Mouse (Mus musculus): ENCODE data around the gene A730061H03Rik. TPM values are rescaled to one million over a fixed set of nuclear protein-coding genes. Genes with fewer than 3 reads are reported as not detected.

Gene A730061H03Rik
- polyA plus RNA-seq, 1 experiment from 2014 or later = 1.2 TPM

DNA sequence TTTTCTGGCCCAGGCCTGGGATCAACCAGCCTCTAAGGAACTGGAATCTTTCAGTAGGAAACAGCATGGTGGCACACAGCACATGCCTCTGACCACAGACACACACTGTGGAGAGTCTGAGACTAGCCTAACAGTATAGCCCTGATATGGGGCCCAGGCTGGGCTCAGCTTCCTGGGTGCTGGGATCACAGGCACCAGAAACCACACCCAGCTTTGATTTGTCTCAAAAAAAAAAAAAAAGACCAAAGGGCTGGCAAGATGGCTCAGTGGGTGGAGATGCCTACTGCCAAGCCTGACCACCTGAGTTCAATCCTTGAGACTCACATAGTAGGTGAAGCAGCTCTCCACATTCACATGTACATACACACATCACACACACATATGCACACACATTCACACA, 5.6 kb downstream of the A730061H03Rik start:
- Histone ChIP-seq H3K27ac (ENCODE audit: low read length) (no peak overlapping the region), H3K4me2 (replicated peaks; ENCODE audit: low read depth, low read length) (no peak overlapping the region), H3K9me3 (ENCODE audit: low read length) (no peaks in the 10 kb centered on the region), H3K36me3 (ENCODE audit: insufficient read depth, low read length) (0 out of 2 replicates have a peak, but pooled peaks cover 6% of the 10 kb centered on the region), H3K4me3 (ENCODE audit: low read length) (no peak overlapping the region), H3K27me3 (ENCODE audit: insufficient read depth, low read length) (no peaks in the 10 kb centered on the region), H3K4me1 (ENCODE audit: insufficient read depth, low read length) (peaks cover 7% of the 10 kb centered on the region; the same call in 1 of the 2 replicates), H3K9ac (replicated peaks; ENCODE audit: low read length) (no peak overlapping the region)
- ATAC-seq (ENCODE audit: low FRiP score, low TSS enrichment) = no peak

GRCm38 (mm10) chr14:55551794-55552193, 8.4 kb downstream of the A730061H03Rik start:
- Histone ChIP-seq H3K27me3 (ENCODE audit: insufficient read depth, low read length) (no peaks in the 10 kb centered on the region), H3K4me3 (ENCODE audit: low read length) (no peak overlapping the region), H3K36me3 (ENCODE audit: insufficient read depth, low read length) (peaks cover 27% of the 10 kb centered on the region), H3K4me2 (replicated peaks; ENCODE audit: low read depth, low read length) (no peak overlapping the region), H3K9me3 (ENCODE audit: low read length) (no peaks in the 10 kb centered on the region), H3K9ac (replicated peaks; ENCODE audit: low read length) (no peak overlapping the region), H3K4me1 (ENCODE audit: insufficient read depth, low read length) (no peaks in the 10 kb centered on the region), H3K27ac (ENCODE audit: low read length) (no peak overlapping the region)
- 94% methylated on average over 8 of the region's 8 CpGs for WGBS
- ATAC-seq (ENCODE audit: low FRiP score, low TSS enrichment) = no peak

- Histone ChIP-seq H3K9ac (replicated peaks; ENCODE audit: low read length) (no peak overlapping the region), H3K4me1 (ENCODE audit: insufficient read depth, low read length) (no peaks in the 10 kb centered on the region), H3K27ac (ENCODE audit: low read length) (no peak overlapping the region), H3K36me3 (ENCODE audit: insufficient read depth, low read length) (peaks cover 31% of the 10 kb centered on the region), H3K27me3 (ENCODE audit: insufficient read depth, low read length) (no peaks in the 10 kb centered on the region), H3K9me3 (ENCODE audit: low read length) (no peaks in the 10 kb centered on the region), H3K4me2 (replicated peaks; ENCODE audit: low read depth, low read length) (no peak overlapping the region), H3K4me3 (ENCODE audit: low read length) (no peak overlapping the region)
- 67% methylated on average over 5 of the region's 5 CpGs for WGBS
- ATAC-seq (ENCODE audit: low FRiP score, low TSS enrichment) = no peak
Measured at GRCm38 (mm10) chr14:55551347-55551746, 8.9 kb downstream of the A730061H03Rik start.

DNA sequence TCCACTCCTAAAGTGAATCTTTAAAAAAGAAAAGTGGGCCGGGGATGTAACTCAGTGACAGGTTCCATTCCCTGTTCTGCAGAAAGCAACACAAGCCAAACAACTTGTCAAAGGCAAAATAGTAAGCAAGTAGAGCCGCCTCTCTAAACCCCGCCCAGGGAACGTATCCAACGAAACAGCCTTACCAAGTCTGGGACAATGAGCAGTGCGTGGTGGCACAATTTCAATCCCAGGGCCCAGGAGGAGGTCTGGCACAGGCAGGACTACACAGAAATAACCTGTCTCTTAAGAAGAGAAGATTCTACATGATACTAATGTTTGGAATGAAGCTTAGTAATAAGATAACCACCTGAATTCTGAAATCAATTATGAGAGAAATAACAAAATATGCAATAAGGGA, 10.0 kb downstream of the A730061H03Rik start:
- Histone ChIP-seq H3K27ac (ENCODE audit: low read length) (no peak overlapping the region), H3K27me3 (ENCODE audit: insufficient read depth, low read length) (no peaks in the 10 kb centered on the region), H3K4me3 (ENCODE audit: low read length) (no peak overlapping the region), H3K4me2 (replicated peaks; ENCODE audit: low read depth, low read length) (no peak overlapping the region), H3K9ac (replicated peaks; ENCODE audit: low read length) (no peak overlapping the region), H3K4me1 (ENCODE audit: insufficient read depth, low read length) (no peaks in the 10 kb centered on the region), H3K36me3 (ENCODE audit: insufficient read depth, low read length) (peaks cover 41% of the 10 kb centered on the region), H3K9me3 (ENCODE audit: low read length) (no peaks in the 10 kb centered on the region)
- no peak for ATAC-seq (ENCODE audit: low FRiP score, low TSS enrichment)
- 92% methylated on average over 6 of the region's 6 CpGs for WGBS

DNA sequence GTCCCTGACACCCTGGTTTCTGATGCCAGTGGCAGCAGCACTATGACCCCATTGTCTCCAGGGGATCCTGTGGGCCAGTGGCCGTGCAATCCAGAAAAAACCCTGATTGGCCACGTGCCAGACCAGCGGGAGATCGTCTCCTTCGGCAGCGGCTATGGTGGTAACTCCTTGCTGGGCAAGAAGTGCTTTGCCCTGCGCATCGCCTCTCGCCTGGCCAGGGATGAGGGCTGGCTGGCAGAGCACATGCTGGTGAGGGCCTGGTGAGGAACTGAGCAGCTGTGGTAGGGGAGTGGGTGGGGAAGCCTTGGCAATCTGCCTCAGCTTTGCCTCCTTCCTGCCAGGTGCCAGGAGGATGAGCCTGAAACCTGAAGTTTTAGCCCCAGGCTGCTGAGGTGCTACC, 15.9 kb downstream of the A730061H03Rik start:
- no peak overlapping the region for H3K9ac ChIP-seq (replicated peaks; ENCODE audit: low read length)
- H3K27ac ChIP-seq (ENCODE audit: low read length) = no peak overlapping the region
- H3K27me3 ChIP-seq (ENCODE audit: insufficient read depth, low read length) = no peaks in the 10 kb centered on the region
- ATAC-seq (ENCODE audit: low FRiP score, low TSS enrichment) = no peak
- H3K4me1 ChIP-seq (ENCODE audit: insufficient read depth, low read length) = peaks cover 12% of the 10 kb centered on the region
- no peak overlapping the region for H3K4me3 ChIP-seq (ENCODE audit: low read length)
- WGBS = 85% methylated on average over 9 of the region's 9 CpGs
- peaks cover 59% of the 10 kb centered on the region for H3K36me3 ChIP-seq (ENCODE audit: insufficient read depth, low read length)
- no peaks in the 10 kb centered on the region for H3K9me3 ChIP-seq (ENCODE audit: low read length)
- no peak overlapping the region for H3K4me2 ChIP-seq (replicated peaks; ENCODE audit: low read depth, low read length)

- Histone ChIP-seq H3K4me3 (ENCODE audit: low read length) (no peak overlapping the region), H3K36me3 (ENCODE audit: insufficient read depth, low read length) (peaks cover 40% of the 10 kb centered on the region), H3K27ac (ENCODE audit: low read length) (no peak overlapping the region), H3K9me3 (ENCODE audit: low read length) (no peaks in the 10 kb centered on the region), H3K27me3 (ENCODE audit: insufficient read depth, low read length) (no peaks in the 10 kb centered on the region), H3K9ac (replicated peaks; ENCODE audit: low read length) (no peak overlapping the region), H3K4me2 (replicated peaks; ENCODE audit: low read depth, low read length) (no peak overlapping the region), H3K4me1 (ENCODE audit: insufficient read depth, low read length) (peaks cover 12% of the 10 kb centered on the region)
- ATAC-seq (ENCODE audit: low FRiP score, low TSS enrichment) = no peak
- WGBS = 96% methylated on average over 12 of the region's 12 CpGs
Measured at GRCm38 (mm10) chr14:55542268-55542667, 17.9 kb downstream of the A730061H03Rik start.

DNA sequence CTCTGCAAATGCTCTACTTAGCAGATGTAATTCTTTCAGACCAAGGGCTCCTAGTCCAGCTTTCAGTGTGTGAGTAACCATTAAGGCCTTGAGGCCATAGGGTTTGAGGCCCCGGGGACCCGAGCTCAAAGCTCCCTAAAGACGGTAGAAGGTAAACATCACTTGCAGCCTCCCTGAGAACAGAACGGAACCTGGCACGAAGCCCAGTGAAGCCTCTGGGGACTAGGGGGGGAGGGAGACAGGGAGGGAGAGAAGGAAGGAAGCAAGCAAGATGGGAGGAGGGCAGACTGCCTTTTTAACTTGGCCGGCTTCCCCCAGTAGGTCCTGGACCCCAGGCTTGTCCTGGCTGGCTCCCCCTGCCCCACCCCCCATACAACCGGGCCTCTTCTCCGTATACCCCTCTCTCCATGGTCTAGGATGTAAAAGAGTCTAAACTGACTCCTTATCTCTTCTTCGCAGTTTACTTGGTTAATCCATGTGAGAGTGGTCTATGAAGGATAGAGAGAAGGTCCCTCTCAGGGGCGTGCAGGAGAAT, 19.4 kb downstream of the A730061H03Rik start:
- H3K4me2 ChIP-seq (replicated peaks; ENCODE audit: low read depth, low read length) = peak overlapping the region; percentile 64
- ATAC-seq (ENCODE audit: low FRiP score, low TSS enrichment) = peak; percentile 47
- peaks cover 32% of the 10 kb centered on the region for H3K36me3 ChIP-seq (ENCODE audit: insufficient read depth, low read length)
- peak overlapping the region; percentile 64 for H3K4me3 ChIP-seq (ENCODE audit: low read length)
- peak overlapping the region; percentile 77 for H3K9ac ChIP-seq (replicated peaks; ENCODE audit: low read length)
- 4% methylated on average over 10 of the region's 10 CpGs for WGBS
- no peaks in the 10 kb centered on the region for H3K9me3 ChIP-seq (ENCODE audit: low read length)
- H3K27ac ChIP-seq (ENCODE audit: low read length) = peak overlapping the region; percentile 93
- no peaks in the 10 kb centered on the region for H3K27me3 ChIP-seq (ENCODE audit: insufficient read depth, low read length)
- H3K4me1 ChIP-seq (ENCODE audit: insufficient read depth, low read length) = peaks cover 12% of the 10 kb centered on the region

GRCm38 (mm10) chr14:55540067-55540786, 20.0 kb downstream of the A730061H03Rik start, which contains the start of gene Pck2:
Gene Pck2, plus strand, starts transcription at chr14:55540266.
- 0% methylated on average over 32 of the region's 32 CpGs for WGBS
- H3K4me2 ChIP-seq (replicated peaks; ENCODE audit: low read depth, low read length) = peak within 1 kb of the TSS; percentile 64
- peaks cover 12% of the 10 kb centered on the region for H3K4me1 ChIP-seq (ENCODE audit: insufficient read depth, low read length)
- H3K27ac ChIP-seq (ENCODE audit: low read length) = peak within 1 kb of the TSS; percentile 93
- no peaks in the 10 kb centered on the region for H3K27me3 ChIP-seq (ENCODE audit: insufficient read depth, low read length)
- H3K4me3 ChIP-seq (ENCODE audit: low read length) = peak within 1 kb of the TSS; percentile 64
- no peaks in the 10 kb centered on the region for H3K9me3 ChIP-seq (ENCODE audit: low read length)
- peaks cover 26% of the 10 kb centered on the region for H3K36me3 ChIP-seq (ENCODE audit: insufficient read depth, low read length)
- peak; percentile 98 for ATAC-seq (ENCODE audit: low FRiP score, low TSS enrichment)
- peak within 1 kb of the TSS; percentile 77 for H3K9ac ChIP-seq (replicated peaks; ENCODE audit: low read length)

GRCm38 (mm10) chr14:55536116-55536745, 24.0 kb downstream of the A730061H03Rik start:
- no peak overlapping the region for H3K9ac ChIP-seq (replicated peaks; ENCODE audit: low read length)
- no peaks in the 10 kb centered on the region for H3K36me3 ChIP-seq (ENCODE audit: insufficient read depth, low read length)
- H3K4me2 ChIP-seq (replicated peaks; ENCODE audit: low read depth, low read length) = no peak overlapping the region
- 50% methylated on average over 6 of the region's 6 CpGs for WGBS
- H3K27me3 ChIP-seq (ENCODE audit: insufficient read depth, low read length) = no peaks in the 10 kb centered on the region
- peaks cover 6% of the 10 kb centered on the region for H3K4me1 ChIP-seq (ENCODE audit: insufficient read depth, low read length)
- no peaks in the 10 kb centered on the region for H3K9me3 ChIP-seq (ENCODE audit: low read length)
- no peak overlapping the region for H3K27ac ChIP-seq (ENCODE audit: low read length)
- ATAC-seq (ENCODE audit: low FRiP score, low TSS enrichment) = no peak
- no peak overlapping the region for H3K4me3 ChIP-seq (ENCODE audit: low read length)

- H3K9me3 ChIP-seq (ENCODE audit: low read length) = no peaks in the 10 kb centered on the region
- no peaks in the 10 kb centered on the region for H3K36me3 ChIP-seq (ENCODE audit: insufficient read depth, low read length)
- H3K4me2 ChIP-seq (replicated peaks; ENCODE audit: low read depth, low read length) = no peak overlapping the region
- 27% methylated on average over 3 of the region's 3 CpGs for WGBS
- ATAC-seq (ENCODE audit: low FRiP score, low TSS enrichment) = no peak
- H3K27ac ChIP-seq (ENCODE audit: low read length) = no peak overlapping the region
- no peak overlapping the region for H3K4me3 ChIP-seq (ENCODE audit: low read length)
- peaks cover 16% of the 10 kb centered on the region for H3K27me3 ChIP-seq (ENCODE audit: insufficient read depth, low read length)
- no peak overlapping the region for H3K9ac ChIP-seq (replicated peaks; ENCODE audit: low read length)
- no peaks in the 10 kb centered on the region for H3K4me1 ChIP-seq (ENCODE audit: insufficient read depth, low read length)
Measured at GRCm38 (mm10) chr14:55527940-55528339, 32.3 kb downstream of the A730061H03Rik start.

Measured in kidney, embryonic 16.5 days (tissue).